Mouse (Mus musculus): Measurements from ENCODE around the gene Gm7735.

- TF ChIP-seq CTCF (conservative IDR thresholded peaks at IDR 0.05; ENCODE audit: insufficient read depth, insufficient read length, low read depth, low read length) = no peak
- no peak for TF ChIP-seq POLR2A (IDR thresholded peaks at IDR 0.05; ENCODE audit: low read depth, low read length)
Measured at GRCm38 (mm10) chr16:89188621-89189020, 19.3 kb downstream of the Gm7735 start.
